Mouse (Mus musculus) C2C12 (cell line): ENCODE results near the gene Rfx2. TPM values are rescaled to one million over a fixed set of nuclear protein-coding genes. Genes with fewer than 3 reads are reported as not detected.

Source experiments
- H3K27me3 ChIP-seq: one replicate; pipeline ENCODE4 v1.6.1; 2011; ENCODE audit not compliant: control insufficient read depth, insufficient read depth, insufficient read length
- H3K36me3 ChIP-seq: one replicate; pipeline ENCODE4 v1.6.1; 2011; ENCODE audit not compliant: control insufficient read depth, insufficient read depth
- H3K4me3 ChIP-seq: one replicate; pipeline ENCODE4 v1.5.1; 2011; ENCODE audit warnings: mild to moderate bottlenecking, control low read depth; ENCODE audit not compliant: poor library complexity, insufficient read depth, severe bottlenecking
- H3K79me2 ChIP-seq: one replicate; pipeline ENCODE4 v1.6.1; 2011; ENCODE audit not compliant: control insufficient read depth, insufficient read depth
- H3K79me3 ChIP-seq: one replicate; pipeline ENCODE4 v1.6.1; 2011; ENCODE audit warnings: low read depth, control low read depth
- H3ac ChIP-seq: one replicate; pipeline ENCODE3; 2011; ENCODE audit warnings: low read depth; ENCODE audit not compliant: control insufficient read depth, insufficient read length
- CEBPB ChIP-seq: IDR thresholded peaks from one replicate; pipeline ENCODE4 v1.6.1; 2011; ENCODE audit warnings: low read depth, mild to moderate bottlenecking, control low read depth, moderate library complexity
- CTCF ChIP-seq: IDR thresholded peaks from one replicate; pipeline ENCODE4 v1.5.1; 2011; ENCODE audit not compliant: control insufficient read depth, insufficient read depth, insufficient read length
- FOSL1 ChIP-seq: IDR thresholded peaks from one replicate; pipeline ENCODE4 v1.8.0; 2011; ENCODE audit warnings: mild to moderate bottlenecking, low read length; ENCODE audit not compliant: poor library complexity, insufficient read depth, severe bottlenecking
- MAX ChIP-seq: IDR thresholded peaks from one replicate; pipeline ENCODE4 v1.6.1; 2011; ENCODE audit warnings: mild to moderate bottlenecking, control low read depth
- MYOD1 ChIP-seq: IDR thresholded peaks from one replicate; pipeline ENCODE4 v1.6.1; 2011; ENCODE audit warnings: low read depth; ENCODE audit not compliant: control insufficient read depth, insufficient read length
- MYOG ChIP-seq: IDR thresholded peaks from one replicate; pipeline ENCODE4 v1.6.1; 2011; ENCODE audit not compliant: control insufficient read depth, insufficient read length; ENCODE audit errors: extremely low read depth
- USF1 ChIP-seq: IDR thresholded peaks from one replicate; pipeline ENCODE4 v1.6.1; 2011; ENCODE audit warnings: low read depth, mild to moderate bottlenecking, control low read depth, moderate library complexity
- polyA plus RNA-seq: library from polyadenylated mRNA; unstranded; fragments of >200 nt; fragmentation: generic; extraction: Trizol; gene quantifications from one replicate; pipeline ENCODE4 v1.2.1, GENCODE M21; 2012; ENCODE audit warnings: missing spikeins

Gene Rfx2
- polyA plus RNA-seq, 1 experiment: 2.6 TPM

GRCm38 (mm10) chr17:56763741-56764250 is 67.0 kb downstream of the Rfx2 start:
- Histone ChIP-seq H3K79me3 (peaks cover 7% of the 10 kb centered on the region), H3K79me2 (peaks cover 10% of the 10 kb centered on the region), H3ac (no peak overlapping the region), H3K27me3 (no peaks in the 10 kb centered on the region), H3K36me3 (peaks cover 7% of the 10 kb centered on the region), H3K4me3 (no peak overlapping the region)
- no peak for TF ChIP-seq CTCF
- no peak for TF ChIP-seq MYOG
- TF ChIP-seq CEBPB: no peak
- TF ChIP-seq MYOD1: no peak
- no peak for TF ChIP-seq MAX
- no peak for TF ChIP-seq FOSL1
- TF ChIP-seq USF1: no peak

GRCm38 (mm10) chr17:56762769-56763731 is 67.8 kb downstream of the Rfx2 start:
- no peak overlapping the region for H3ac ChIP-seq
- peaks cover 10% of the 10 kb centered on the region for H3K79me2 ChIP-seq
- no peak overlapping the region for H3K4me3 ChIP-seq
- H3K79me3 ChIP-seq: peaks cover 7% of the 10 kb centered on the region
- H3K36me3 ChIP-seq: peaks cover under 1% of the 10 kb centered on the region
- TF ChIP-seq CTCF (peak; percentile 59), USF1 (no peak), CEBPB (no peak), MYOG (no peak), MYOD1 (no peak), FOSL1 (no peak), MAX (no peak)
- H3K27me3 ChIP-seq: no peaks in the 10 kb centered on the region

DNA sequence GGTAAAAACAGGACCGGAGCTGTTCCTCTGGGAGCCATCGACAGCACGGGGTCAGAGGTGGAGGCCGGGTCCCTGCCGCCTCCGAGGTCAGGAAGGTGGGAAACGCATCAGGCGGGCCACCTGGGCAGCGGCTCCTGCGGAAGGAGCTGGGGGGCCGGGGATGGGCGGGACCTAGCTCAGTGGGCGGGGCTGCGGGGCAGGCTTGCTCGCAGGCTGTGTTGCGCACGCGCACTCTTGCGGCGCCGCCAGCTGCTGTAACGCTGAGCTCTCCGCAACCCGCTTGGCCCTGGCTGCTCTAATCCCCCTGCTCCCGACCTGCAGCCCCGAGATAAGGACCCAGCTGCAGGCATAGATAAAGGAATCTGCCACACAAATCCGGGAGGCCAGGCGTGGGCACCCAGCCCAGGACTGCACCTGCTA is 68.8 kb downstream of the Rfx2 start:
- Histone ChIP-seq H3K27me3 (no peaks in the 10 kb centered on the region), H3ac (peak overlapping the region; percentile 66), H3K79me3 (peaks cover 7% of the 10 kb centered on the region), H3K36me3 (no peaks in the 10 kb centered on the region), H3K79me2 (peaks cover 10% of the 10 kb centered on the region), H3K4me3 (peak overlapping the region; percentile 11)
- TF ChIP-seq USF1: no peak
- TF ChIP-seq MYOG: no peak
- TF ChIP-seq MYOD1: no peak
- no peak for TF ChIP-seq FOSL1
- TF ChIP-seq CEBPB: no peak
- no peak for TF ChIP-seq CTCF
- no peak for TF ChIP-seq MAX

DNA sequence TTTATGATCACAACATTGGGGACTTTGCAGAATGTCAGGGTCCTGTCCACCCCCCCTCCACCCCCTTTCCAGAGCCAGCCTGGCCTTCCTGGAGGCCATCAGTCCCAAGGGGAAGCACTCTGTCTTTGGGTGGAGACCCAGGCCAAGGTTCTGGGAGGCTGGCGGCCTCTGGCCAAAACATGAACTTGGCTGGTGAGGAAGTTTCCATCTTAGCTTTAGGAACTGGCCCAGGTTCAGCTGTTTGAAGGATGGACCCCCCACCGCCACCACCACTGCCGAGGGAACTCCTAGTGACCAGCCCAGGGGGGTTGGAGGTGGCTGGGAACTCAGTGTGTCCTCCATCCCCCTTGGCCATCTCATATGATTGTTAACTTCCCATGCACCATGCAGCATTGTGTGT is 69.7 kb downstream of the Rfx2 start:
- H3K79me3 ChIP-seq: peaks cover 7% of the 10 kb centered on the region
- no peak overlapping the region for H3ac ChIP-seq
- no peak overlapping the region for H3K4me3 ChIP-seq
- TF ChIP-seq FOSL1: no peak
- no peak for TF ChIP-seq MYOG
- no peak for TF ChIP-seq MYOD1
- no peak for TF ChIP-seq CEBPB
- no peak for TF ChIP-seq CTCF
- no peak for TF ChIP-seq USF1
- no peak for TF ChIP-seq MAX
- H3K36me3 ChIP-seq: no peaks in the 10 kb centered on the region
- peaks cover 10% of the 10 kb centered on the region for H3K79me2 ChIP-seq
- H3K27me3 ChIP-seq: peaks cover 2% of the 10 kb centered on the region

- Histone ChIP-seq H3K4me3 (no peak overlapping the region), H3ac (no peak overlapping the region), H3K79me2 (no peaks in the 10 kb centered on the region), H3K79me3 (no peaks in the 10 kb centered on the region), H3K36me3 (no peaks in the 10 kb centered on the region), H3K27me3 (peaks cover 20% of the 10 kb centered on the region)
- TF ChIP-seq CTCF (no peak), FOSL1 (no peak), MYOG (no peak), MAX (no peak), MYOD1 (no peak), USF1 (no peak), CEBPB (no peak)
Observed at GRCm38 (mm10) chr17:56759261-56759660, 71.6 kb downstream of the Rfx2 start.
